Mouse (Mus musculus): Measurements from ENCODE around the gene Mymk. TPM values are rescaled to one million over a fixed set of nuclear protein-coding genes. Genes with fewer than 3 reads are reported as not detected.

The Mymk gene
- polyA plus RNA-seq, 1 experiment from 2014 or later = 12.1 TPM

GRCm38 (mm10) chr2:27058751-27059150 is 13.2 kb downstream of the Mymk start:
- no peaks in the 10 kb centered on the region for H3K36me3 ChIP-seq
- no peaks in the 10 kb centered on the region for H3K9me3 ChIP-seq
- WGBS = 33% methylated on average over 12 of the region's 12 CpGs
- peaks cover 8% of the 10 kb centered on the region; the same call in 1 of the 2 replicates for H3K4me1 ChIP-seq
- H3K27me3 ChIP-seq = no peaks in the 10 kb centered on the region
- no peak overlapping the region; the same call in 1 of the 2 replicates for H3K4me2 ChIP-seq (replicated peaks)
- H3K27ac ChIP-seq = peak overlapping the region; percentile 78
- no peak overlapping the region for H3K4me3 ChIP-seq
- ATAC-seq (ENCODE audit: insufficient number of reproducible peaks, insufficient read depth, low FRiP score, low TSS enrichment) = no peak
- H3K9ac ChIP-seq = no peak overlapping the region

GRCm38 (mm10) chr2:27058251-27058650 is 13.7 kb downstream of the Mymk start:
- H3K4me2 ChIP-seq (replicated peaks) = no peak overlapping the region; the same call in 1 of the 2 replicates
- no peaks in the 10 kb centered on the region for H3K9me3 ChIP-seq
- peak overlapping the region; percentile 78; the same call in 1 of the 2 replicates for H3K27ac ChIP-seq
- H3K4me1 ChIP-seq = peaks cover 8% of the 10 kb centered on the region; the same call in 1 of the 2 replicates
- WGBS = 52% methylated on average over 4 of the region's 4 CpGs
- H3K27me3 ChIP-seq = no peaks in the 10 kb centered on the region
- H3K36me3 ChIP-seq = no peaks in the 10 kb centered on the region
- H3K4me3 ChIP-seq = no peak overlapping the region
- no peak for ATAC-seq (ENCODE audit: insufficient number of reproducible peaks, insufficient read depth, low FRiP score, low TSS enrichment)
- H3K9ac ChIP-seq = no peak overlapping the region

GRCm38 (mm10) chr2:27049408-27049807 is 22.6 kb downstream of the Mymk start:
- Histone ChIP-seq H3K9me3 (no peaks in the 10 kb centered on the region), H3K27ac (no peak overlapping the region), H3K4me3 (no peak overlapping the region), H3K36me3 (no peaks in the 10 kb centered on the region), H3K27me3 (no peaks in the 10 kb centered on the region), H3K4me1 (no peaks in the 10 kb centered on the region), H3K9ac (no peak overlapping the region), H3K4me2 (replicated peaks) (no peak overlapping the region)
- 50% methylated on average over 6 of the region's 6 CpGs for WGBS
- ATAC-seq (ENCODE audit: insufficient number of reproducible peaks, insufficient read depth, low FRiP score, low TSS enrichment) = no peak

GRCm38 (mm10) chr2:27045979-27046770 is 25.8 kb downstream of the Mymk start:
- Histone ChIP-seq H3K4me1 (no peaks in the 10 kb centered on the region), H3K9ac (no peak overlapping the region), H3K4me2 (replicated peaks) (no peak overlapping the region), H3K27ac (no peak overlapping the region), H3K27me3 (no peaks in the 10 kb centered on the region), H3K4me3 (no peak overlapping the region), H3K9me3 (no peaks in the 10 kb centered on the region), H3K36me3 (no peaks in the 10 kb centered on the region)
- no peak for ATAC-seq (ENCODE audit: insufficient number of reproducible peaks, insufficient read depth, low FRiP score, low TSS enrichment)
- WGBS = 72% methylated on average over 8 of the region's 8 CpGs

- Histone ChIP-seq H3K9ac (no peak overlapping the region), H3K27ac (no peak overlapping the region), H3K27me3 (no peaks in the 10 kb centered on the region), H3K4me3 (no peak overlapping the region), H3K36me3 (no peaks in the 10 kb centered on the region), H3K4me1 (no peaks in the 10 kb centered on the region), H3K4me2 (replicated peaks) (no peak overlapping the region), H3K9me3 (no peaks in the 10 kb centered on the region)
- no peak for ATAC-seq (ENCODE audit: insufficient number of reproducible peaks, insufficient read depth, low FRiP score, low TSS enrichment)
- WGBS = 78% methylated on average over 3 of the region's 3 CpGs
Measured at GRCm38 (mm10) chr2:27044641-27045040, 27.3 kb downstream of the Mymk start.

- Histone ChIP-seq H3K27ac (no peak overlapping the region), H3K4me3 (no peak overlapping the region), H3K9me3 (no peaks in the 10 kb centered on the region), H3K4me1 (no peaks in the 10 kb centered on the region), H3K27me3 (no peaks in the 10 kb centered on the region), H3K4me2 (replicated peaks) (no peak overlapping the region), H3K36me3 (no peaks in the 10 kb centered on the region), H3K9ac (no peak overlapping the region)
- ATAC-seq (ENCODE audit: insufficient number of reproducible peaks, insufficient read depth, low FRiP score, low TSS enrichment) = no peak
- 84% methylated on average over 4 of the region's 4 CpGs for WGBS
Measured at GRCm38 (mm10) chr2:27044166-27044565, 27.8 kb downstream of the Mymk start.

GRCm38 (mm10) chr2:27043461-27043860 is 28.5 kb downstream of the Mymk start:
- Histone ChIP-seq H3K36me3 (no peaks in the 10 kb centered on the region), H3K4me3 (no peak overlapping the region), H3K9me3 (no peaks in the 10 kb centered on the region), H3K4me1 (no peaks in the 10 kb centered on the region), H3K4me2 (replicated peaks) (no peak overlapping the region), H3K27ac (no peak overlapping the region), H3K27me3 (no peaks in the 10 kb centered on the region), H3K9ac (no peak overlapping the region)
- WGBS = 22% methylated on average over 3 of the region's 3 CpGs
- peak; percentile 72; the same call in 1 of the 2 replicates for ATAC-seq (ENCODE audit: insufficient number of reproducible peaks, insufficient read depth, low FRiP score, low TSS enrichment)

- Histone ChIP-seq H3K4me3 (no peak overlapping the region), H3K9ac (no peak overlapping the region), H3K27ac (no peak overlapping the region), H3K4me1 (no peaks in the 10 kb centered on the region), H3K27me3 (no peaks in the 10 kb centered on the region), H3K36me3 (no peaks in the 10 kb centered on the region), H3K9me3 (no peaks in the 10 kb centered on the region), H3K4me2 (replicated peaks) (no peak overlapping the region)
- 58% methylated on average over 8 of the region's 8 CpGs for WGBS
- ATAC-seq (ENCODE audit: insufficient number of reproducible peaks, insufficient read depth, low FRiP score, low TSS enrichment) = no peak
Measured at GRCm38 (mm10) chr2:27042131-27042844, 29.7 kb downstream of the Mymk start.

- H3K4me2 ChIP-seq (replicated peaks) = no peak overlapping the region
- H3K36me3 ChIP-seq = no peaks in the 10 kb centered on the region
- ATAC-seq (ENCODE audit: insufficient number of reproducible peaks, insufficient read depth, low FRiP score, low TSS enrichment) = no peak
- no peaks in the 10 kb centered on the region for H3K27me3 ChIP-seq
- no peak overlapping the region for H3K9ac ChIP-seq
- no peaks in the 10 kb centered on the region for H3K9me3 ChIP-seq
- no peak overlapping the region for H3K27ac ChIP-seq
- WGBS = 10% methylated on average over 1 of the region's 1 CpGs
- no peak overlapping the region for H3K4me3 ChIP-seq
- H3K4me1 ChIP-seq = no peaks in the 10 kb centered on the region
Measured at GRCm38 (mm10) chr2:27039286-27039685, 32.7 kb downstream of the Mymk start.

- H3K4me3 ChIP-seq = no peak overlapping the region
- H3K4me1 ChIP-seq = no peaks in the 10 kb centered on the region
- H3K9ac ChIP-seq = no peak overlapping the region
- no peaks in the 10 kb centered on the region for H3K36me3 ChIP-seq
- H3K27ac ChIP-seq = no peak overlapping the region
- no peaks in the 10 kb centered on the region for H3K27me3 ChIP-seq
- no peak overlapping the region for H3K4me2 ChIP-seq (replicated peaks)
- WGBS = 6% methylated on average over 3 of the region's 3 CpGs
- no peaks in the 10 kb centered on the region for H3K9me3 ChIP-seq
- no peak for ATAC-seq (ENCODE audit: insufficient number of reproducible peaks, insufficient read depth, low FRiP score, low TSS enrichment)
Measured at GRCm38 (mm10) chr2:27038596-27038995, 33.4 kb downstream of the Mymk start.

- Histone ChIP-seq H3K36me3 (no peaks in the 10 kb centered on the region), H3K27me3 (no peaks in the 10 kb centered on the region), H3K27ac (no peak overlapping the region), H3K4me1 (no peaks in the 10 kb centered on the region), H3K4me2 (replicated peaks) (no peak overlapping the region), H3K9me3 (no peaks in the 10 kb centered on the region), H3K9ac (no peak overlapping the region), H3K4me3 (no peak overlapping the region)
- no peak for ATAC-seq (ENCODE audit: insufficient number of reproducible peaks, insufficient read depth, low FRiP score, low TSS enrichment)
- WGBS = 67% methylated on average over 4 of the region's 4 CpGs
Measured at GRCm38 (mm10) chr2:27037008-27037407, 35.0 kb downstream of the Mymk start.

- no peak overlapping the region for H3K27ac ChIP-seq
- no peak for ATAC-seq (ENCODE audit: insufficient number of reproducible peaks, insufficient read depth, low FRiP score, low TSS enrichment)
- H3K36me3 ChIP-seq = no peaks in the 10 kb centered on the region
- no peaks in the 10 kb centered on the region for H3K4me1 ChIP-seq
- no peak overlapping the region for H3K4me3 ChIP-seq
- H3K9ac ChIP-seq = no peak overlapping the region
- 70% methylated on average over 3 of the region's 3 CpGs for WGBS
- H3K9me3 ChIP-seq = no peaks in the 10 kb centered on the region
- H3K4me2 ChIP-seq (replicated peaks) = no peak overlapping the region
- H3K27me3 ChIP-seq = no peaks in the 10 kb centered on the region
Measured at GRCm38 (mm10) chr2:27036003-27036402, 36.0 kb downstream of the Mymk start.
